Mouse (Mus musculus) hindbrain, embryonic 11.5 days (tissue): Measurements from ENCODE around the gene Fastk. TPM values are rescaled to one million over a fixed set of nuclear protein-coding genes. Genes with fewer than 3 reads are reported as not detected.
"Not testable (repeated sequence)": the region's sequence is repeated elsewhere in the genome, so short reads cannot be mapped to it uniquely, and the experiment has no call there.

Source experiments
- ATAC-seq: fragments of 200-750 bp; cut with Nextera tagmentation; 2 replicates; pipeline ENCODE4 v1.8.0; 2017; ENCODE audit warnings: mild to moderate bottlenecking, moderate TSS enrichment, moderate library complexity; ENCODE audit not compliant: low FRiP score
- DNase-seq: peaks from one replicate; pipeline ENCODE4 v3.0.0-alpha.2; 2015; ENCODE audit warnings: low spot score
- H3K27ac ChIP-seq: fragments of 300-500 bp; sonication (generic); 2 replicates; pipeline ENCODE4 v1.5.1; 2014; ENCODE audit warnings: mild to moderate bottlenecking, low read depth, low read length
- H3K27me3 ChIP-seq: fragments of 300-500 bp; sonication (generic); 2 replicates; pipeline ENCODE4 v1.6.1; 2014; ENCODE audit warnings: mild to moderate bottlenecking, low read length, moderate library complexity, mixed read lengths; ENCODE audit not compliant: control insufficient read depth, insufficient read depth
- H3K36me3 ChIP-seq: fragments of 300-500 bp; sonication (generic); 2 replicates; pipeline ENCODE4 v1.6.1; 2014; ENCODE audit warnings: mild to moderate bottlenecking, low read length, moderate library complexity, mixed read lengths; ENCODE audit not compliant: control insufficient read depth, insufficient read depth
- H3K4me1 ChIP-seq: fragments of 300-500 bp; sonication (generic); replicated peaks from 2 replicates; pipeline ENCODE4 v1.6.1; 2014; ENCODE audit warnings: low read length, mixed read lengths; ENCODE audit not compliant: control insufficient read depth, insufficient read depth
- H3K4me2 ChIP-seq: fragments of 300-500 bp; sonication (generic); replicated peaks from 2 replicates; pipeline ENCODE4 v1.6.1; 2014; ENCODE audit warnings: mild to moderate bottlenecking, low read depth, low read length
- H3K4me3 ChIP-seq: fragments of 300-500 bp; sonication (generic); 2 replicates; pipeline ENCODE4 v1.5.1; 2014; ENCODE audit warnings: low read depth, low read length
- H3K9ac ChIP-seq: fragments of 300-500 bp; sonication (generic); 2 replicates; pipeline ENCODE4 v1.6.1; 2014; ENCODE audit warnings: low read depth, low read length
- H3K9me3 ChIP-seq: fragments of 300-500 bp; sonication (generic); 2 replicates; pipeline ENCODE4 v1.6.1; 2016; ENCODE audit warnings: low read length; ENCODE audit not compliant: control insufficient read depth
- WGBS: fragments of 180-500 bp; shearing (Covaris S2); extraction: QIAGEN DNeasy Blood & Tissue Kit; methylation state at CpG from one replicate; pipeline ENCODE4 v1.1.7; 2014; 5-methylcytosine and 5-hydroxymethylcytosine counted together
- polyA plus RNA-seq: library from polyadenylated mRNA; unstranded; fragments of >200 nt; fragmentation: Nextera tagmentation; extraction: Ambion mirVana; gene quantifications from 2 replicates; pipeline ENCODE4 v1.2.1, GENCODE M21; 2014

Fastk gene
- polyA plus RNA-seq, 1 experiment from 2014 or later = 86.7 TPM

GRCm38 (mm10) chr5:24408651-24409050 is 36.4 kb downstream of the Fastk start:
- DNase-seq (no peak), ATAC-seq (no peak)
- no peak overlapping the region for H3K27ac ChIP-seq
- H3K4me3 ChIP-seq = no peak overlapping the region
- no peaks in the 10 kb centered on the region for H3K36me3 ChIP-seq
- H3K4me2 ChIP-seq = no peak overlapping the region
- H3K9me3 ChIP-seq = no peaks in the 10 kb centered on the region
- H3K27me3 ChIP-seq = no peaks in the 10 kb centered on the region
- 94% methylated on average over 13 of the region's 13 CpGs for WGBS
- H3K9ac ChIP-seq = no peak overlapping the region
- no peaks in the 10 kb centered on the region for H3K4me1 ChIP-seq

- Histone ChIP-seq H3K4me3 (no peak overlapping the region), H3K4me1 (no peaks in the 10 kb centered on the region), H3K27me3 (no peaks in the 10 kb centered on the region), H3K4me2 (no peak overlapping the region), H3K9me3 (no peaks in the 10 kb centered on the region), H3K9ac (no peak overlapping the region), H3K36me3 (no peaks in the 10 kb centered on the region), H3K27ac (no peak overlapping the region)
- DNase-seq (no peak), ATAC-seq (no peak)
- 67% methylated on average over 3 of the region's 3 CpGs for WGBS
Measured at GRCm38 (mm10) chr5:24405389-24405876, 39.7 kb downstream of the Fastk start.

- no peaks in the 10 kb centered on the region for H3K36me3 ChIP-seq
Measured at GRCm38 (mm10) chr5:24404594-24405360, 40.3 kb downstream of the Fastk start.

GRCm38 (mm10) chr5:24401969-24402368 is 43.1 kb downstream of the Fastk start:
- Histone ChIP-seq H3K27me3 (no peaks in the 10 kb centered on the region), H3K9ac (no peak overlapping the region), H3K9me3 (no peaks in the 10 kb centered on the region), H3K36me3 (no peaks in the 10 kb centered on the region), H3K4me1 (no peaks in the 10 kb centered on the region), H3K4me2 (no peak overlapping the region), H3K27ac (no peak overlapping the region), H3K4me3 (no peak overlapping the region)
- WGBS = 91% methylated on average over 9 of the region's 9 CpGs
- DNase-seq = no peak
- ATAC-seq = no peak

More at GRCm38 (mm10) chr5:24404594-24405360, 40.3 kb downstream of the Fastk start:
- no peak for DNase-seq
- no peak overlapping the region for H3K9ac ChIP-seq
- no peaks in the 10 kb centered on the region for H3K4me1 ChIP-seq
- H3K4me3 ChIP-seq = no peak overlapping the region
- no peak overlapping the region for H3K27ac ChIP-seq
- no peak for ATAC-seq
- 81% methylated on average over 6 of the region's 6 CpGs for WGBS
- no peaks in the 10 kb centered on the region for H3K9me3 ChIP-seq
- H3K4me2 ChIP-seq = no peak overlapping the region
- no peaks in the 10 kb centered on the region for H3K27me3 ChIP-seq

- DNase-seq (no peak), ATAC-seq (no peak)
- no peak overlapping the region for H3K9ac ChIP-seq
- no peaks in the 10 kb centered on the region for H3K4me1 ChIP-seq
- WGBS = 85% methylated on average over 5 of the region's 5 CpGs
- no peaks in the 10 kb centered on the region for H3K27me3 ChIP-seq
- H3K9me3 ChIP-seq = no peaks in the 10 kb centered on the region
- no peak overlapping the region for H3K4me3 ChIP-seq
- no peaks in the 10 kb centered on the region for H3K36me3 ChIP-seq
- no peak overlapping the region for H3K27ac ChIP-seq
- H3K4me2 ChIP-seq = no peak overlapping the region
Measured at GRCm38 (mm10) chr5:24400911-24401605, 44.0 kb downstream of the Fastk start.

- no peak for ATAC-seq
- no peak overlapping the region for H3K4me2 ChIP-seq
- WGBS = 90% methylated on average over 11 of the region's 11 CpGs
- H3K9ac ChIP-seq = no peak overlapping the region
- no peaks in the 10 kb centered on the region for H3K36me3 ChIP-seq
- H3K4me1 ChIP-seq = no peaks in the 10 kb centered on the region
- no peaks in the 10 kb centered on the region for H3K9me3 ChIP-seq
- no peaks in the 10 kb centered on the region for H3K27me3 ChIP-seq
- no peak for DNase-seq
- H3K27ac ChIP-seq = no peak overlapping the region
- no peak overlapping the region for H3K4me3 ChIP-seq
Measured at GRCm38 (mm10) chr5:24400362-24400761, 44.7 kb downstream of the Fastk start.

GRCm38 (mm10) chr5:24399686-24400085 is 45.4 kb downstream of the Fastk start:
- Histone ChIP-seq H3K27me3 (no peaks in the 10 kb centered on the region), H3K9ac (no peak overlapping the region), H3K36me3 (no peaks in the 10 kb centered on the region), H3K4me3 (no peak overlapping the region), H3K9me3 (no peaks in the 10 kb centered on the region), H3K4me2 (no peak overlapping the region), H3K4me1 (no peaks in the 10 kb centered on the region), H3K27ac (no peak overlapping the region)
- ATAC-seq = no peak
- WGBS = 88% methylated on average over 10 of the region's 10 CpGs
- no peak for DNase-seq

- not testable (repeated sequence) for H3K27me3 ChIP-seq, H3K4me3 ChIP-seq, DNase-seq, H3K36me3 ChIP-seq, H3K27ac ChIP-seq, H3K4me1 ChIP-seq, H3K9ac ChIP-seq, H3K4me2 ChIP-seq, H3K9me3 ChIP-seq, ATAC-seq
- 95% methylated on average over 6 of the region's 6 CpGs for WGBS
Measured at GRCm38 (mm10) chr5:24396254-24396653, 48.8 kb downstream of the Fastk start.
